Mouse (Mus musculus) thymus, postnatal 36 days (tissue): ENCODE data around the gene Lekr1.

Source experiments
- DNase-seq, 2 experiments: peaks; one replicate each; pipeline ENCODE4 v3.0.0; 2022; ENCODE audit warnings: mixed read lengths in 2 of 2

Gene Lekr1

DNA sequence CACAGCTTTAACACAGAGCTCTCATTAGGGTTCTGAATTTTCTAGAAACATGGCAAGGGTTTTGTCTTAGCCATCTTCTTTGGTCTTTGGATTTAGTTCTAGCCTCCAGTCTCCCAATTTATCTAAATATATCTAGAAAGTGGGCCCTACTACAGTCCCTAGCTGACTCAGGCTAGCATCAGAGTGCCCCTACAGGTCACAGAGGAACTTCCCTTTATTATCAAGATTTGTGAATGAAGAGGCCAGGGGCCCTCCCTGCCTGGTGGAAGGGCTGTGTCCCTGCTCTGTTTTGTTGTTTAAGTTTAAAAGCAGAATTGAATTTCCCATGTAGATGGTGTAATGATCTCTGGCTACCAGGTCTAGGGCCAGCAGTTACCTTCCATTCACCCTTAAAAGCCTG, 173.6 kb downstream of the Lekr1 start:
- DNase-seq: no peak

DNA sequence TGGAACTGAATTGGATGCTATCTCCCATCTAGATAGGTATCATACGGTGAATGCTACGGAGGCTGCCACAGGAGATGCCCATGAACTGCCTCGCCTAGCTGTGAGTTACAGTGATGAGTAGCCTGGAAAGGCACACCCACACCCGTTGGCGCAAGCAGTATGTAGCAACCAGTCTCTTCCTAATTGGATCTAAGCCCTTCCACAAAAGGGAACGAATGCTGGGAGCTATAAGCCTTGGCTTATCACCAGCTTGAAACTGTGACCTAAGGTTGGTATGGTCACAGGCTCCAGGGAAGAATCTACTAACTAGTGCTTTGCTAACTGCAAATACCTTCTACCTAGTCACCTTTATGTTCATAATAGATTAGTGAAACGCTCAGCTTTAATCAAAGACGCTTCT, 175.1 kb downstream of the Lekr1 start:
- no peak for DNase-seq

DNA sequence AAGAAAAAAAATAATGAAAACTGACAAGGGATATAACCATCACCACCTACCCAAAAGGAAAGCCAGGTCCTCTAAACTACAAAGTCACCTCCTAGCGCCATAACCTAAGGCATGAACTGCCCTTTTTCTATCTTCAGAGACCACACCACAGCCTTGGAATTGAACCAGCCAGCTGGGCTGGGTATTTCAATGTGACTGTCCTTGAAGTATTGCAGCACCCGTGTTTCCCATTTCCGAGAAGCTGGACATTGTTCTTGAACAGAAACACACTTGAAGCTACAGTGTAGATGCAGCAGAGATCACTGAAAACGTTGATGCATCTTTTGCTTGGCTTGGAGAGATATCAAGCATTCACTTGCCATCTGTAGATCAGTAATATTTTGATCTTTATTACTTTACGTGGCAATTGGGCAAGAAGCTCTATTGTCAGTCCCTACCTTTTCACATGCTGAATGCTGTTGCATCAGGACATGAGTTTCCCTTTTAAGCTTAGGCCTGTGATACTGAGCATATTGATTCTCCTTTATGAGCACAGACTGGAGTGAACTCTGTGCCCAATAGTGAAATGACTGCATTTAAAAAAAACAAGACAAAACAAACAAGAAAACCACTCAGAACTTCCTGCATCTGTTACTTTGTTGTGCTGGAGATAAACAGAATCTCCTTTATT, 176.6 kb downstream of the Lekr1 start:
- DNase-seq: no peak

DNA sequence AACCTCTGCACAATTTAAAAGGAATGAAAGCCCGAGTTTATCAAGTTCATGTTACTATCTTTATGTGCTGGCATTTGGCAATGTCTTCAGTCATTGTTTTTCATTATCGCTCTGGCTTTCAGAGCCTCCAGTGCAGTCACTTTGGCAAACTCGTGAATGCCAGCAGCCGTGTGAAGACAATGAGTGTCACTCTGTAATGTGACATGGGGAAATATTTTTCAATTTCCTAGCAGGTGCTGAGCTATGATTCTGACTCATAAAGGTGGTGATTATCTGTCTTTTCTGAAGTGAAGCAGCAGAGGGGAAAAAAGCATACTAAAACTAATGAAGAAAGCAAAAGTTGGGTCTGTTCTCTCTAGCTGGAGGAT, 177.1 kb downstream of the Lekr1 start:
- no peak for DNase-seq

DNA sequence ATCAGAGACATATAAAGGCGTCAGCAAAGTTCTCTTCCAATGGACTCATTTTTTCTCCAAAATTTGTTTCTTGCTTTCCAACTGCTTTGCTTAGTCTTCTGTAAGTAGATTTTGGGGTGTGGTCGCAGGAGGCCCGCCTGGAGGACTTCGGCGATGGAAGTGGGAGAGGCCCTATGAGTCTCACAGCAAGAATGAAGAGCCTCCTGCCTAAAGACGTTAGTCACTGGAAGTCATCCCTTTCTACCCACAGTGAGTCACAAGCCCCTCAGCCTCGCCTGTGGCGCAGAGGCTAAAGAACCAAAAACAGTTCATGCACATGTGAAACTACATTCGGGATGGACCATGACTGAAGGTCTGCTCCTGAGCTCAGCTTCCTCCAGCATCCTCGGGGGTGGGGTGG, 178.3 kb downstream of the Lekr1 start:
- no peak for DNase-seq

DNA sequence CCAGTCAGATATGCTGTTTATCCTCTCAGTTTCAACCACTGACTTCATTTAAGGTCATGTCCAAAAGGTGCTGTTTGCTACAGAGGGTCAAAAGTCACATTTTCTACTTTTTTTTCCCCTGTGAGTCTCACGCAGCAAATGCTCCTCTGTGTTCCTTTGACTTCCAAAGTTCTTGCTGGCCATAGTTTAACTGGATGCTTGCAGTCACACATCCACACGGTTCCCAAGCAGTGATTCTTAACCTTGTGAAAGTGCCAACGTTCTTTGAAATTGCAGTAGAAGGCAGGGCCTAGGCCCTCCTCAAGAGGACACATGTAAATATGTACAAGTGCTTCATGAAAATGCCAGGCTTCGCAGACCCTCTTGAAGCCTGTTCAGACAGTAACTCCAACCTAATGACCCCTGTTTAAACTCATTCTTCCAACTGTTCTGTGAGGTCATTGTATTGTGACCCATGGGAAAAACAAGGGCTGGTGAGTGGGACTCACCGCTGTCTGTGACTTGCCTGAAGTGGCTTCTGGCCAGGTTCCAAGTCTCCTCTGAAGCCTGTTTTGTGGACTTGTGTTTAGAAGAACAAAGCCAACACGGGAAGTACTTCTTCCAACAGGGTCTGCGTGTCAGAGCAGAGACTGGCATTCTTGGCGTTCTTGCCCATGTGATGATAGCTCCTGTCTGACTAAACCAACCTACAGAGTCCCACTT, 179.0 kb downstream of the Lekr1 start:
- no peak for DNase-seq

DNA sequence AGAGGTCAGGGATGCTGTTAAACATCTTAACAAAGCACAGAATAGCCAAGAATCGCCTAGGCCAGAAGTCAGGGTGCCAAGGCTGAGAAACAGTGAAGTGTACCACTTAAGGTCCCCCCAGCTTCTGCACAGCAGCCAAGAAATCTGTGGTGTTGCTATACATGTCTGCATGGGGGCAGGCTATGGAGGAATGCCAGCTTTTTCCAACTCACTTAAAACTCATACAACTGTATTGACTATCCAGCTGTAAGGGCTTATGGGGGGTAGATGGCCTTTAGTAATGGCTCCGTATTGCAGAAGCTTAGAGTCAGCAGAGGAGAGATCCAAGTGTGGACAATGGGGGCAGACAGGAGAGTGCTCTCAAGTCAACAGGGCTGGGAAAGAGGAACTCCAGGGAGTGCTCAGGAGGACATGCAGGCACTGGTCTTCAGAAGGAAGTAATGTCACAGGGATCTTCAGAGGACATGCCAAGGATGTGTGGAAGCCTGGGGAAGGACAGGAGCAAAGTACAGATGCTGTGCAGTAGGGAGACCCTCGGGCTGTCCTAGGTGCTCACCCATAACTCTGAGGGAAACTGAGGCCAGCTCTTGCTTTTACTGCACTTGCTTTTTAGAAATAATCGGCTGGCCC, 181.2 kb downstream of the Lekr1 start:
- DNase-seq: no peak

DNA sequence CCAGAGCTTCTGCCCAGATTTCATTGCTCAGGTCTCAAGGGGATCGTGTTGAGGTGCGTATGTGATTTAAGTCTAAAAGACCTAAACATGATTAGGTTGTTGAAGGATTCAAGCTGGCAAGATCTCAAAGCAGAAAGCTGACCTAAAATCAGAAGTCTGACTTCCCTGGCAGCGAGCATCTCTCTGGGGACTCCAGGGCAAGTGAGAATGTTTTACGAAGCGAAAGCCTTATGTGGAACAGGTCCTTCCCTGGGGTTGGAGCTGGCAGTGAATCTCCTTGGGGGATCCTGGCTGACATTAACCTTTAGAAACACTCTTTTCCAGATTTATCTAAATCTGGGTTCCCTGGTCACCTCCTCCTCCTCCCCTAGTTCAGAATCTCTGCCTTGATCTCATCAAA, 187.7 kb downstream of the Lekr1 start:
- DNase-seq: no peak

DNA sequence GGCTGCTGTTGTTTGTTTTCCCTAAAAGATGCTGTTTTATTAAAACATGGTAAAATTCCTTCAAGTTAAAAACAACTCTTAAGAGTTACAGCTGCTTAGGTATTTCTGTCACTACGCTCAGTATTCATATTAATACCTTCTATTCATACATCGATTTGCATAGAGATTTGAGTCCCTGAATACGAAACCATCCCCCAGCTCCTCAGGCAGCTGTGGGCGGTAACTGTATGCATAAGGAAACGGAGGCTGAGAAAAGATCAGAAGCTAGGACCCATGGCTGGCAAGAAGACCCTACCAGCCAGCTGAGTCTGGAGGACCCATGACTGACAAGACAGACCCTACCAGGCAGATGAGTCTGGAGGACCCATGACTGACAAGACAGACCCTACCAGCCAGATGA, 189.5 kb downstream of the Lekr1 start:
- no peak for DNase-seq

DNA sequence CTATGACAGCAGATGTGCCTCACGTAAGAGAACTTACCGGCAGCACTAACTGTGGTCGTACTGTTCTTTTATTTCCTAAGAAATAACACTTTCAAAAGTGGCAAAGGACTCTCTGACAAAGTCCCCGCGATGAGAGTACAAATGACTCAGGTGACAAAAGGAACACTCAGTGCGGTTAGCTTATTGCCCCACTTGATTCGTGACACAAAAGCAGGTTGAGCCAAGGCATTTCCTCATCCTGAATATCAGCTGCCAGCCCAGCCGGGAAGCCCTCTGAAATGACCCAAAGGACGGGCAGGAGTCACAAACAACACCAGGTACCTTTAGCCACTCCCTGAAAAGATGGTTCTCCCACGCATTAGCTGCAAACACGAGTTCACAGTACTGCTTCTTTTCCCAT, 192.1 kb downstream of the Lekr1 start:
- DNase-seq: no peak

DNA sequence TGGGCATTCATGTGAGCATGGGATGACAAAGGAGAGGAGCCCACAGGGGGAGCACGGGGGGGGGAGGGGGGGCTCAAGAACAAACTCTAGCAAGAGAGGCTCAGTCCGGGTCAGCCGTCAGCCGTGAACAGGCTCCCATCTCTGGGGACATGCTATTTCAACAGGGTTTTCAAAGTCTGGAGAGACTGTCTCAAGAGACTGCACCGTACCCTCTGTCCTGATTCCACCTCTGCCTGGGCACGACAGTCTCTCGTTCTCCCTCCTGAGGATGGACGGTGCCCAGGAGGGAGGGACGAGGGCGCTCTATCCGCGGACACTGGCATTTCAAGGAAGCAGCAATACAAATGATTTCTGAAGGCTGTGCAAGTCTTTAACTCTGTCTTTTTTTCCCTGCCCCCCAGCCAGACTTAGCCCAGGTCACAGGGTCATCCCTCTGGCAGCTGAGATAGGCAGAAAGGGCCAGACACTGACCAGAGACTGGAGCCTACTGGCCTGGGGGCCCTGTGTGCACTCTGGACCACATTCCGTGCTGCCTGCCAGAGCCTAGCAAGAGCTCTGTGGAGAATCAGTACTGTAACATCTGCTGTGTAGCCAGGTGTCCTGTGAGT, 192.8 kb downstream of the Lekr1 start:
- DNase-seq: no peak

DNA sequence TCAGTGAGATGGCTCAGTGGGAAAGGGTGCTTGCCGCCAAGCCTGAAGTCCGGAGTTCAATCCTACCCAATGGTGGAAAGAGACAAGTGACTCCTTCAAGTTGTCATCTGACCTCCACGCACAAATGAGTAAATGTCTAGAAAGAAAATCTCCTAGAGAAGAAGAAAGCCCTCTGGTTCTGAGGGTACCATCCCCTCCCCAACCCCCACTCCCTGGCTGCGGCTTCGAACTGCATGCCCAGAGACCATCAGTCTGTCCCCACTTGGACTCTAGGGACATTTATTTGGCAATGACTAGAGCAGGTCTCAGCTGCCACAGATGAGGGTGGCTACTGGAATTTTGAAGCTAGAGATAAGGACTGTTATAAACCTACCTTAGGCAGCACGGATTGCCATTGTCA, 193.7 kb downstream of the Lekr1 start:
- no peak for DNase-seq

DNA sequence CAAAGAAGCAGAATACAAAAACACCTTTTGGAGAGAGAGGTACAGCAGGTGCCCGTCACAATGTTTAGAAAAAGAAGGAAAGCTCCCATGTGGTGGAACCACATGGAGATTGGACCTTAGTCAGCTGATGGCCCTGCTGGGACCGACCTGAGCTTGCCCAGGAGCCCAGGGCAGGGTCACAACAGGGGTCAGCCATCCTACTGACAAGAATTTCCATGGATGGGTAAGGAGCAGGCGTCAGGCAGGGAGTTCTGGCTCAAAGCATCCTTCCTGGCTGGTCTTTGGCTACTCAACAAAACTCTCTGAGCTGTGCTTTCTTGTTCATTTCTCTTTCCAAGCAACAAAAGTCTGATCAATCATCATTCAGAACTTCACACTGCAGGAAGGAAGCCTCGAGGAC, 194.9 kb downstream of the Lekr1 start:
- DNase-seq: no peak

DNA sequence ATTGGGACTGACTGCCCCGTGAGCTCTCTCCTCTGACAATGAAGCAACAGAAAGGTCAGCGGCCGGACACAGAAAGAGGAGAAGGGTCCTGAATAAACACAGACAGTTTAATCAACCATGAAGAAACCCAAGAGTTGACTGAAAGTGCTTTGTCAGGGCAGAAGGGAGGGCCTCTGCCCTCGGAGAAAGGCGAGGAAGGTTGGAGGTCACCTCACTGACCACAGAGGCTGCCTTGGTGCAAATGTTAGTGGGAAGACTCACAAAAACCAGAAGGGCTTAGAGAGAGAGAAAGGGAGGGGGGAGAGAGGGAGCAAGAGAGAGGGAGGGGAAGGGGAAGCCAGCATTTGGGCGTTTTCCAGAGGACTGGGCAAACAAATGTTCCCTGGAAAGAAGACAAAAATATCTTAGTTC, 195.4 kb downstream of the Lekr1 start:
- DNase-seq: no peak

DNA sequence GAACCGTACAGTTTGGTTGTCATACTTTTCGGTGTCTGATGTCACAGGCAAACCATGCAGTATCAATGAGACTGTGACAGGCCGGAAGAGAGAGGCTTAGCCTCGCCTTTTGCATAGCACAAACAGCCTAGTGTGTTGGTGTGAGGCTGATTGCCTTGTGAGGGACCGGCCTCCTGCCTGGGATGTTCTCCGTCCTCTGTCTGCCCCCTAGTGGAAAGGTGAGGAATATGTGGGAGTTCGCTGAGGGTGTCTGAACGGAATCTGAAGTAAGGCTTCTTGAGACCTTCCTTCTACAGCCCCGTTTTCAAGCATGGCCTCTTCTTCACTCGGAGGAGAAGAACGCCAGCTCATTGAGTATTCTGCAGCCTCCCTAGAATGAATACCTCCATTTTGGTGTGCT, 197.3 kb downstream of the Lekr1 start:
- peak; percentile 69 to 72 for DNase-seq

DNA sequence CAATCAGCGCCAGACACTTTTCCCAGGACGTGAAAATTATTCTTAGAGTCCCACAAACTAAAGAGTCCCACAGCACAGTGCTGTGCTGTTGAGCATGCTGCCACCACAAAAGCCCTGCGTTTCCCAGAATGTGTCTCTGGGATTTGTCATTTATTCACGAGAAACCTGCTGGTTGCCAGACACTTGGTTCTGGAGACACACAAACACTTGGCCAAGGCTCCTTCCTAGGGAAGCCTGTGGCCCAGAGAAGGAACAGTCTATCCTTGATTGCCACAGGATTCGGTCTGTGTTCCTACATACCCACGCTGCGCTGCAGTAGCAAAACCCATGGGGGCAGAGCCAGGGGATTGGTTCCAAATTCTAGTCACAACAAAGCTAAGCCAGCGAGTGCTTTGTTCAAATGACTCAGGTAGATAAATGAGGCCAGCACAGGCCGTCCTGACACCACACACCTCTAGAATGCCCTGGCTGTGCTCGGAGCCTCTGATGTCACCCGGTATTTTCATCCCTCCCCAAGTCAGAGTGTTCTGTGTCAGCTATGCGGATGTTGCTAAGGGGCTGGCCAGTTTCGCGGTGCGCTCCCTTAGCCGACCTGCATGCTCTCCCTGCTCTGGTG, 197.8 kb downstream of the Lekr1 start:
- DNase-seq: no peak

DNA sequence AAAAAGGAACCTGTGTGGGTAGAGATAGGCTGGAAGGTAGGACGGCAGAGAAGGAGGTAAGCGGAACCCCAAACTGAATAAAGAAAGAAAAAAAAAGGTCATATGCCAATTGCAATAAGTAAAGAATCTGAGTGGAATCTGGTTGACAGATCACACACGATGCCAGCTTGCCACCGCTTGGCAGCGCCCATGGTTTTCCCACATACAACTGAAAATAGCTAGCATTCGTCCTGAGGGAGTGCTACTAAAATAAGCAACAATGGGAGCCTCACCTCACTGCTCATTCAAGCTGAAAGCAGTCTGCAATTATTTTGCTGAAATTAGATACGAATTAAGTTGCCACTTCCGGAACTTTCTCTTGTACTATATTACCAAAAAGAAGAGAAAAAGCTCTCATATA, 202.9 kb downstream of the Lekr1 start:
- DNase-seq: no peak

DNA sequence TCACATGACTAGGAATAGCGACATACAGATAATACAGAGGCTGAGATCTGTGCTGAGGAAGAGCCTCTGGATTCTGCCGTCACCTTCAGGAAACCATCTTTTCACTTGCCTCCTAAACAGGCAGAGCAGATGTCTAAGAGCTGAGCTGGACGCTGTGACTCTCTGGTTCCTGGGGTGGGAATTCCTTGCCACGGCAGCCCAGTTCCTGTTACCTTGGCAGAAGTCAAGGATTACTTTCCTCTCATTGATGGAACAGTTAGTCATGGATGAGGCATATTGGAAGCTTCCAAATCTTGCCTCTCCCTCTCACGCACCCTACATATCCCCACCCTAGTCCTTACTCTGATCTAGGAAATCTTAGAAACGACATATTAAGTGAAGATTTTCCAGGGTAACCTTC, 203.7 kb downstream of the Lekr1 start:
- no peak for DNase-seq

DNA sequence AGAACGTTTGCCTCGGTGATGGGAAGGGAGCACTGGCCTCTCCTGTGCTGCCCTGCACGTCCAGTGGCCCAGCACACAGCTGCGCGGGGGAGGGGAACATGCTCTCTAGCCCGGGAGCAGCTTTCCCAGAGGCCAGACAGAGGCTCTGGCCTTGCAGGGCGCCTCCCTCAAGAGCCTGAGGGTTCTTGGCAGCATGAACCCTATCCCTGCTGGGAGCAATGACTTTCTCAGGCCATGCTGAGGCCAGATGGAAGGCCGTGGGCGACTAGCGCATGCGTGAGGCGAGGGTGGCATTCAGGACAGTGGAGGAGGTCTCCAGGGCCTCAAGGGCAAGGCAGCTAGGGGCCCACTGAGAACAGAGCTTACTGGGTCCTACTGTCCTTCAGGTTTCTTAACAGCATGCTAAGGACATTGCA, 205.2 kb downstream of the Lekr1 start:
- DNase-seq: no peak

DNA sequence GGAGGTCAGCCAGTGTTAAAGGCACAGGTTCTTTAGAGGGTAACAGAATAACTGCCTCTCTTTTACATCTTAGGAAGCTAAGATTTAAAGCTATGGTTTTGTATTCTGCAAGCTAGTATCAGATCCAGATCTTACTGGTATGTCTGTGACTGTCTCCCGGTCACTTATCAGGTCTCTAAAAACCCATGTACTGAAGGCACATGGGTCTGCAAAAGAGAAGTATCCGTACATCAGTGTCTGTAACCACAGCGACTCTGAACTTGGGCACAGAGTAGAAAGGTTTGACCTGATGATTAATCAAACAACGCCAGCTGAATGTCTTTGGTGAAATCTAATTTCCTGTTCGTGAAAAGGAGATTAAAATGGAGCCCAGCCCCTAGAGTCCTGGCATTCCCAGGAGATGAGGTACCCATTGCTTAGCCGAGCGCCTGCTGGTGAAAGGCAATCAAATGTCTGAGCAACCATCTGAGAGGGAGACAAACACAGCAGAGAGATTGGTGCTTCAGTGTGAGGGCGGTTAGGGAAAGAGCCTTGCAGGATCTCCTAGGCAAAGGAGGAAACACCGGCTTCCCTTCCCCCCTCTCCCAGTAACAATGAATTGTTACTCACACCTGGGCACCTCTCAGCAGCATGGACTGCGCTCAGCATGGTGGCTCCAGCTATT, 205.7 kb downstream of the Lekr1 start:
- no peak for DNase-seq

DNA sequence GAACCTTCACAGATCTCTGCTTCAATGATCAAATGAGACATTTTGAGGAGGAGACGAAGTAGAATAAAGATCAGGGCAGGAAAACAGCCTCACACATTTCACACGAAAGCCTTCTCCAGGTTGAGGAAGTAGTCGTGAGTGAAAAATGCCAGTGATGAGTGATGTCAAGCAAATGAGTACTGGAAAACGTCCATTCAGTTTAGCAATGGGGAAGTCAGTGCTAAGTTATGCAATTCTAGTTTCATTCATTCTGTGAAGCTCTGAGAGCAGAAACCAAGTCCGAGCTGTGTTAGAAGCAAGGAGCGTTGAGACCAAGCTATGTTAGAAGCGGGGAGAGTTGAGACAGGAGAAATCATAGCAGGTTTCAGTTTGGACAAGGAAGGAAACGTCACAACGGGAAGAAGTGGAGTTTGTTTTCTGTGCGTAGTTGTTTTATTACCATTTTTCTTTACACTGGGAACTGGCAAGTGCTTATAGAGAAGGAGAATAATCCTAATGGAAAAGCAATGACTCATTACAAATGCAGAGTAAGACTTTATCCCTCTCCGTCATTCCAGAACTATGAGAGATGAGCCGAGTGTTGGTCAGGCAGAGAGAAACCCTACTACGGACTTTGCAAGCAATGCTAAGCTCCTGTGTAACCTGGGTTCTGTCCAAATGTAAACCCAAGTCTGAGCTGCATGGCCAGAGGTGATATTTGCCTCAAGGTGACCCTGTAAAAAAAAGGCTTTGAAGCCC, 207.2 kb downstream of the Lekr1 start:
- no peak for DNase-seq
